9 mouse cellular contexts compared by ENCODE assay signal in genomic region chr4:32906627-32907026, GRCm38 (mm10). TPM values are rescaled to one million over a fixed set of nuclear protein-coding genes. Genes with fewer than 3 reads are reported as not detected.
DNase-seq lines count a peak whose midpoint lies in the region; ATAC-seq and TF ChIP-seq lines count a peak whose summit lies in the region.
"Had no signal": no experiment of that assay in that cellular context is flagged by ENCODE, and none has a peak within 500 bp of the region (broad histone marks: within the 10 kb centered on the region; RNA-seq: fewer than 3 reads in every experiment).

No protein-coding gene starts in this region.

- no peak overlapping the region for H3K27ac ChIP-seq in liver, adult 2 months (replicated peaks; ENCODE audit: insufficient read depth, low read depth, low read length)
- no peak overlapping the region for H3K27ac ChIP-seq in liver, embryonic 11.5 days (ENCODE audit: low read depth, low read length)
- no peak overlapping the region for H3K27ac ChIP-seq in intestine, embryonic 15.5 days
- H3K27ac ChIP-seq: liver, embryonic 14.5 days had no signal

- no peaks in the 10 kb centered on the region for H3K36me3 ChIP-seq in liver, adult 2 months (ENCODE audit: control insufficient read depth, insufficient read depth, low read length)
- no peaks in the 10 kb centered on the region for H3K36me3 ChIP-seq in liver, embryonic 11.5 days (ENCODE audit: control insufficient read depth, insufficient read depth, low read length)
- H3K36me3 ChIP-seq in intestine, embryonic 15.5 days = no peaks in the 10 kb centered on the region

- TF ChIP-seq POLR2A in liver, adult 2 months (IDR thresholded peaks at IDR 0.05; ENCODE audit: extremely low read depth, insufficient read depth, low read length) = no peak

- H3K79me2 ChIP-seq in liver, adult 2 months (ENCODE audit: control insufficient read depth, insufficient read depth, low read length) = no peaks in the 10 kb centered on the region

- peak; percentile 5 for DNase-seq in liver, adult 2 months (ENCODE audit: extremely low read depth, low read depth, low spot score)
- DNase-seq in liver, embryonic 11.5 days (ENCODE audit: low spot score) = no peak
- peak; percentile 86 for DNase-seq in adrenal gland, postnatal 14 days
- DNase-seq in kidney, postnatal 10 days = peak; percentile 73
- peak; percentile 64 for DNase-seq in lung, postnatal 14 days
- DNase-seq in thymus, postnatal 10 days (ENCODE audit: low spot score in 2 of 2) = peak; percentile 85 to 90

- H3K4me3 ChIP-seq in liver, adult 2 months (ENCODE audit: insufficient read depth, low read depth, low read length) = no peak overlapping the region
- no peak overlapping the region for H3K4me3 ChIP-seq in liver, embryonic 11.5 days (ENCODE audit: low read depth, low read length)
- H3K4me3 ChIP-seq in intestine, embryonic 15.5 days (replicated peaks) = no peak overlapping the region

- H3K9ac ChIP-seq in liver, adult 2 months (ENCODE audit: low read depth, low read length) = no peak overlapping the region
- no peak overlapping the region for H3K9ac ChIP-seq in liver, embryonic 11.5 days (ENCODE audit: low read depth, low read length)
- no peak overlapping the region for H3K9ac ChIP-seq in intestine, embryonic 15.5 days
- H3K9ac ChIP-seq: liver, embryonic 14.5 days had no signal

- no peaks in the 10 kb centered on the region for H3K4me1 ChIP-seq in liver, adult 2 months (ENCODE audit: control insufficient read depth, insufficient read depth, low read length)
- H3K4me1 ChIP-seq in liver, embryonic 11.5 days (replicated peaks; ENCODE audit: control insufficient read depth, insufficient read depth, low read length) = peaks cover 19% of the 10 kb centered on the region; the same call in 1 of the 2 replicates
- no peaks in the 10 kb centered on the region for H3K4me1 ChIP-seq in intestine, embryonic 15.5 days (replicated peaks)

- no peak for ATAC-seq in liver, embryonic 11.5 days (replicated peaks; ENCODE audit: low FRiP score)
- peak; percentile 81 for ATAC-seq in granulocyte monocyte progenitor cell, adult 5-6 weeks (replicated peaks; ENCODE audit: poor library complexity, severe bottlenecking)
- ATAC-seq in intestine, embryonic 15.5 days = no peak

- H3K27me3 ChIP-seq in liver, adult 2 months (ENCODE audit: control insufficient read depth, insufficient read depth, low read length) = no peaks in the 10 kb centered on the region
- H3K27me3 ChIP-seq in liver, embryonic 11.5 days (replicated peaks; ENCODE audit: control insufficient read depth, insufficient read depth, low read length) = no peaks in the 10 kb centered on the region
- no peaks in the 10 kb centered on the region for H3K27me3 ChIP-seq in intestine, embryonic 15.5 days (replicated peaks)

- H3K4me2 ChIP-seq in liver, embryonic 11.5 days = no peak overlapping the region
- no peak overlapping the region for H3K4me2 ChIP-seq in intestine, embryonic 15.5 days (replicated peaks)

- 48% methylated on average over 6 of the region's 6 CpGs for WGBS in liver, adult 2 months
- 69% methylated on average over 6 of the region's 6 CpGs for WGBS in liver, embryonic 11.5 days
- WGBS in intestine, embryonic 15.5 days = 49% methylated on average over 6 of the region's 6 CpGs

- TF ChIP-seq CTCF in liver, adult 2 months (IDR thresholded peaks at IDR 0.05; ENCODE audit: low read depth, low read length) = no peak

- no peaks in the 10 kb centered on the region for H3K9me3 ChIP-seq in liver, embryonic 11.5 days (ENCODE audit: control insufficient read depth, low read length)
- no peaks in the 10 kb centered on the region for H3K9me3 ChIP-seq in intestine, embryonic 15.5 days

RNA-seq across cellular contexts. Expression of gene Ankrd6, which starts 44.0 kb away (rescaled TPM):
- total RNA-seq in liver, adult 2 months (2014; rRNA removed) = 0.20 and 0.28 TPM in 2 replicates
- polyA plus RNA-seq in liver, adult 2 months (2012; rRNA removed) = 0.07 TPM in 1 of 2 replicates, not detected in the other
- 3.0 and 3.4 TPM in 2 replicates for polyA plus RNA-seq in liver, embryonic 11.5 days (2014; fragmentation: Nextera tagmentation; extraction: Ambion mirVana)
- total RNA-seq in adrenal gland, postnatal 14 days (2021) = 3.0 and 5.4 TPM in 2 replicates
- total RNA-seq in granulocyte monocyte progenitor cell, adult 5-6 weeks (2014; fragmentation: Nextera tagmentation) = 0.62 and 0.82 TPM in 2 replicates
- 0.26 and 0.98 TPM in 2 replicates for total RNA-seq in granulocyte monocyte progenitor cell, adult 5-6 weeks (2017)
- polyA plus RNA-seq in intestine, embryonic 15.5 days (2015; fragmentation: Nextera tagmentation; extraction: Ambion mirVana) = 4.0 and 4.1 TPM in 2 replicates
